Mouse (Mus musculus): ENCODE measurements around the gene H2-Ab1. TPM values are rescaled to one million over a fixed set of nuclear protein-coding genes. Genes with fewer than 3 reads are reported as not detected.
A peak's percentile ranks its signal among the peaks of the same experiment; 100 is the strongest.
"Not testable (repeated sequence)": the region's sequence is repeated elsewhere in the genome, so short reads cannot be mapped to it uniquely, and the experiment has no call there.

Gene H2-Ab1
- total RNA-seq (2021) = 1 to 10 TPM; 1.0 to 1.7 TPM

GRCm38 (mm10) chr17:34257594-34258375, at the start of gene H2-Ab1:
H2-Ab1 (plus strand) TSS chr17:34257689.
- DNase-seq (ENCODE audit: extremely low spot score in 1 of 2, low spot score in 1 of 2) = peak; percentile 75 to 96

DNA sequence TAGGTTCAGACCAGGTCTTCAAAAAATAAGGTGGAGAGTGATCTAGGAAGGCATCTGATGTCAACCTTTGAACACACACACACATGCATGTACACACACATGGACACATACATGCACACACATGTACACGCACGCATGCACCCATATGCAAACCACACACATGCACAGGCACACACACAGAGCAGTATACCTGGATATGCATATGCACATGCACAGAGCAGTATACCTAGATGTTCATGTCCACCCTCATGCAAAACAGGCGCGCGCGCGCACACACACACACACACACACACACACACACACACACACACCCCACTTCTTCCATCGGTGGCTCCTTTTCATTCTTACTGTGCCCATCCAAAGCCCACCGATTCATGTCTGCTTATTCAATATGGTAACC, 49.6 kb upstream of the H2-Ab1 start:
- no peak for DNase-seq (ENCODE audit: extremely low spot score in 1 of 2, low spot score in 1 of 2)

DNA sequence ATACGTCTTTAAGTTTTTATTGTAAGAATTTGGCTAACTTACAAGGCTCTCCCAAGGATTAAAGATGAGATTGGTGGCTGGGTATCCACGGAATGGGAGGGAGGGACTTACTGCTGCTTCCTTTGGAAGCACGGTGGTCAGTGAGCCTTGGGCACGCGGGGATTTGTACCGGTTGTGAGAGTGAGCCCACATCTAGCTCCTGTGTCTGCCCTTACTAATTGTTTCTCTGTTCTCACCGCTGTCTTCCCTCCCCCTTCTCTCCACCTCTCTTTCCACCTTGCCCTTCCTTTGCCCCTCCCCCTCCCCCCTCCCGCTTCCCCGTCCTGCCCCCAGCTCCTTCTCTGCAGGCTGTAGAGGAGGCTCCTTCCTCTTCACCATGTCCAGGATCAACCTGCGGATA, 49.1 kb upstream of the H2-Ab1 start:
- DNase-seq (ENCODE audit: extremely low spot score in 1 of 2, low spot score in 1 of 2) = no peak

DNA sequence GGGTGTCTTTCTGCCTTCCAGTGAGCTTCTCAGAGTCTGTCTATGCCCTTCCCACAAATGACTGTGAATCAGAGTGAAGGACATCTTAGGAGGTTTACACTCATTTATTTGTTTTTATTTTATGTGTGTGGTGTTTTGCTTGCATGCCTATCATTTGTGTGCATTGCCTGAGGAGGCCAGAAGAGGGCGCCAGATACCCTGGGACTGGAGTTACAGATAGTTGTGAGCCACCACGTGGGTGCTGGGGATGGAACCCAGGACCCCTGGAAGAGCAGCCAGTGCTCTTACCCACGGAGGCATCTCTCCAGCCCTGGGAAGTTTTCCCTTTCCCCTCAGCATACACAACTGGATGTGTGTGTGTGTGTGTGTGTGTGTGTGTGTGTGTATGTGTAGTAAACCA, 47.8 kb upstream of the H2-Ab1 start:
- no peak for DNase-seq (ENCODE audit: extremely low spot score in 1 of 2, low spot score in 1 of 2)

DNA sequence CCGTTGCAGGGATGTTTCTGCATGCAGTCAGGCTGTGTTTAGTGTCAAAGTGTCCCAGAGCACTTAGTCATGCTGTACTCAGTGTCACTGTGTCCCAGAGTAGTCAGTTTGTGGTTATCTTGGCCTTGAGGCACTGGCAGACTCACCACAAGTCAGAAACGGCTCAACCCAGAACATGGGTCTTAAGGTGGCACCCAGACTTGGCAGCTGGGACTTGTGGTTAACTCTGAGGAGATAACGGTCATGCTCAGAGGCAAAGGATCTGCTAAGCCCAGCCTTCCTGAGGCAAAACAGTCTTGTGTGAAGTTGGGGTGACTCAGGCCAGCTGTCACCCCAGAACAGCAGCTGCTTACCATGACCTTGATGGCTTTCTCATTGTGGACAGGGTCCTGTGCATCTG, 46.9 kb upstream of the H2-Ab1 start:
- no peak for DNase-seq (ENCODE audit: extremely low spot score in 1 of 2, low spot score in 1 of 2)

GRCm38 (mm10) chr17:34211746-34212365, 45.6 kb upstream of the H2-Ab1 start:
- DNase-seq (ENCODE audit: extremely low spot score in 1 of 2, low spot score in 1 of 2) = no peak

- DNase-seq (ENCODE audit: extremely low spot score in 1 of 2, low spot score in 1 of 2) = no peak
Observed at GRCm38 (mm10) chr17:34213936-34214335, 43.6 kb upstream of the H2-Ab1 start.

DNA sequence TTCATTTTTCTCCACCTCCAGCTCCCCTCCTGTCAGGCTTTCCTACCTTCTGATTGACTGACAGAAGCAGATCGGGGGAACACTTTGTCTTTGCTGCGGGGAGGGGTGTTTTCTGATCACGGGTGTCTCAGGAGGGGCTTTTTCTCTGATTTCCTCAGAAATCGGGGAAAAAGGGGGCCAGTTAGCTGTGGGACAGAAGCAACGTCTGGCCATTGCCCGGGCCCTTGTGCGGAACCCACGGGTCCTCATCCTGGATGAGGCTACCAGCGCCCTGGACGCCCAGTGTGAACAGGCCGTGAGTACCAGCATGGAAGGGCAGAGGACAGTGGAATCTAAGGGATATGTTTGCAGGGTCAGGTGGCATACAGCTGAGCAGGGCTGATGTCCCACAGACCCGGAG, 42.3 kb upstream of the H2-Ab1 start:
- DNase-seq (ENCODE audit: extremely low spot score in 1 of 2, low spot score in 1 of 2) = no peak

GRCm38 (mm10) chr17:34217216-34217928, 40.1 kb upstream of the H2-Ab1 start:
- no peak for DNase-seq (ENCODE audit: extremely low spot score in 1 of 2, low spot score in 1 of 2)

GRCm38 (mm10) chr17:34217986-34218385, 39.5 kb upstream of the H2-Ab1 start:
- DNase-seq (ENCODE audit: extremely low spot score in 1 of 2, low spot score in 1 of 2) = no peak

DNA sequence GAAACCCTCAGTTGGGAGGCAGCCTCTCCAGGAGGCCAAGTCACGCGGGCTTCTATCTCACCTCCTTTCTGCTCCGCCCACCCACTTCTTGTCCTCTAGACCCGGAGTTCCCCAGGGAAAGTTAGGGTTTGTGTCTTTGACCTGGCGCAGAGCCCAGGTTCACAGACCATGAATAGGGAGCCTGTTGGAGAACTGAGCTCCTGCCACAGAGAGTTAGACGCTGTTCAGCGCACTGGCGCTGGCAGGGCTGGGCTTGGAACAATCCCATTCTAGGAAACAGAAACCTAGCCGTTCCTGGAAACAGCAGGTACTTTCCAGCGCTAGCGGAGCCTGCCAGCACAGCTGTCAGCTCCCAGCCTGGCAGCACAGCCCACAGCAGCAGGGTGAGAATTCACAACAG, 38.8 kb upstream of the H2-Ab1 start:
- no peak for DNase-seq (ENCODE audit: extremely low spot score in 1 of 2, low spot score in 1 of 2)

- DNase-seq (ENCODE audit: extremely low spot score in 1 of 2, low spot score in 1 of 2) = peak in 1 of 2 experiments; percentile 54
Observed at GRCm38 (mm10) chr17:34219096-34219495, 38.4 kb upstream of the H2-Ab1 start.

DNA sequence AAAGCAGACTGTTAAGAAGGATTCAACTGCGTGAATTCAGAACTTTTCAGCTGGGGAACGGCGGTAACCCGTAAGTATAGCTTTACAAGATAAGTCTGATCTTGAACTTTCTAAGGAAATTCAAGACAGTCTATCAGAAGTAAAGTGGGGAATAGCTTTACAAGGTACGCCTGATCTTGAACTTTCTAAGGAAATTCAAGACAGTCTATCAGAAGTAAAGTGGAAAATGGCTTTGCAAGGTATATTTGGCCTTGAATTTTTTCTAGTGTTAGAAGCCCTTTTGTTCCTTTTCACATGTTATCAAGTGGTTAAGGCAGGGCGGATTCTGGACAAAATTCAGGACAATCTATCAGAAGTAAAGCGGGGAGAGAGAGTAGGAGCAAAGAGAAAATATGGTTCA, 37.7 kb upstream of the H2-Ab1 start:
- not testable (repeated sequence) for DNase-seq (ENCODE audit: extremely low spot score in 1 of 2, low spot score in 1 of 2)

GRCm38 (mm10) chr17:34220401-34220800, 37.1 kb upstream of the H2-Ab1 start:
- not testable (repeated sequence) for DNase-seq (ENCODE audit: extremely low spot score in 1 of 2, low spot score in 1 of 2)

GRCm38 (mm10) chr17:34224816-34225215, 32.7 kb upstream of the H2-Ab1 start:
- DNase-seq (ENCODE audit: extremely low spot score in 1 of 2, low spot score in 1 of 2) = no peak

- DNase-seq (ENCODE audit: extremely low spot score in 1 of 2, low spot score in 1 of 2) = no peak
Observed at GRCm38 (mm10) chr17:34225426-34225825, 32.1 kb upstream of the H2-Ab1 start.

DNA sequence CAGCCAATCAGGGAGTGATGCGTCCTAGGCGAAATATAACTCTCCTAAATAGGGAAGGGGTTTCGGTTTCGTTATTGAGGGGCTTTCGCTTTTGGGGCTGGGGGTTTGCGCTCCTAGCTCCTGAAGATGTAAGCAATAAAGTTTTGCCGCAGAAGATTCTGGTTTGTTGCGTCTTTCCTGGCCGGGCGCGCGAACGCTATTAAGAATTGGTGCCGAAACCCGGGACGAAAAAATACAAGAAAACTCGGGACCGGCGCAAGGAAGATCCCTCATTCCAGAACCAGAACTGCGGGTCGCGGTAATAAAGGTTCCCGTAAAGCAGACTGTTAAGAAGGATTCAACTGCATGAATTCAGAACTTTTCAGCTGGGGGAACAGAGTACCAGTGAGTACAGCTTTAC, 31.6 kb upstream of the H2-Ab1 start:
- not testable (repeated sequence) for DNase-seq (ENCODE audit: extremely low spot score in 1 of 2, low spot score in 1 of 2)

- not testable (repeated sequence) for DNase-seq (ENCODE audit: extremely low spot score in 1 of 2, low spot score in 1 of 2)
Observed at GRCm38 (mm10) chr17:34230971-34231370, 26.5 kb upstream of the H2-Ab1 start.

GRCm38 (mm10) chr17:34232021-34232420, 25.5 kb upstream of the H2-Ab1 start:
- DNase-seq (ENCODE audit: extremely low spot score in 1 of 2, low spot score in 1 of 2) = not testable (repeated sequence)

GRCm38 (mm10) chr17:34234926-34235325, 22.6 kb upstream of the H2-Ab1 start:
- peak; percentile 44 to 80 for DNase-seq (ENCODE audit: extremely low spot score in 1 of 2, low spot score in 1 of 2)

GRCm38 (mm10) chr17:34236691-34237090, 20.8 kb upstream of the H2-Ab1 start:
- DNase-seq (ENCODE audit: extremely low spot score in 1 of 2, low spot score in 1 of 2) = no peak

Measured in layer of hippocampus, postnatal 25 days (tissue).